Mouse (Mus musculus): ENCODE measurements around the gene A1cf.

Gene A1cf

GRCm38 (mm10) chr19:31868521-31868920 lies at the start of gene A1cf:
A1cf (plus strand) TSS chr19:31868764.
- peak; percentile 42 to 83 for DNase-seq

- DNase-seq: no peak
These were observed 34.3 kb upstream of the A1cf start for GRCm38 (mm10) chr19:31834250-31834649.

DNA sequence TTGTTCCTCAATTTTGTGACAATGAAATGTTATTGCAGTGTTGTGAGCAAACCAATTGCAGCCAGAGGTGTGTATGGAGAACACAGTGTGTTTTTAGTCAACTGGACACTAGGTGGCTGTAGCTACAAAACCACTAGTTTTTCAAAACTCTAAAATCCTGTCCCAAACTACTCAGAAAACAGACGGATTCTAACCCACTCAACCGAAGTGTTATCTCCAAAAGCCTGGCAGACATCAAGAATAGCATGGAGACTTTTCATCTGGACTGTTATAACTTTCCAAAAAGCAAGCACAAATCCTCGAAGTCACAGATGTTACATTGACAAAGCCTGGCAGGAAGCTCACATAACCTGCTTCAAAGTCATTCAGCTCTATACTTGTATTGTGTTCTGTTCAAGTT lies 6.7 kb upstream of the A1cf start:
- DNase-seq: peak in 1 of 2 experiments; percentile 8

- DNase-seq: peak; percentile 38 to 57
These were observed 5.9 kb upstream of the A1cf start for GRCm38 (mm10) chr19:31862512-31863249.

DNA sequence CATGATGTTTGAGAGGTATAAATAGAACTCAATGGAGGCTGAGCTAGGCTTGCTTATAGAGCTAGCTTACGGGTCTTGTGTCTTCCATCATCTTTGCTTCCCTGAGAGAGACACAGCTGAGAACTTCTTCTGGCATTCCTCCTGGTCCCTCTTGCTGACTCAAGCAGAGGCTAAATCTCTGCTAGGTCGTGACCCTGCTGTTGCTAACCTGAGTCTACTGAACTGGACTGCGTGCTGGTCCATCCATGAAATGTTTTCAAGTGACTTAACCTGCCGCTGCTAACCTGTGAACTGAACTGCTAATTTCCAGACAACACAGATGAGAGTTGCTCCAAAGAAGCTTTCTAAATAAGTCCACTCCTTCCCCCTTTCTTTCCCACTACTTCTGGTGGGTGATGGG lies 3.1 kb upstream of the A1cf start:
- DNase-seq: peak; percentile 48 to 67

- DNase-seq: peak in 1 of 2 experiments; percentile 56
These were observed 488 bp upstream of the A1cf start for GRCm38 (mm10) chr19:31868076-31868475.

DNA sequence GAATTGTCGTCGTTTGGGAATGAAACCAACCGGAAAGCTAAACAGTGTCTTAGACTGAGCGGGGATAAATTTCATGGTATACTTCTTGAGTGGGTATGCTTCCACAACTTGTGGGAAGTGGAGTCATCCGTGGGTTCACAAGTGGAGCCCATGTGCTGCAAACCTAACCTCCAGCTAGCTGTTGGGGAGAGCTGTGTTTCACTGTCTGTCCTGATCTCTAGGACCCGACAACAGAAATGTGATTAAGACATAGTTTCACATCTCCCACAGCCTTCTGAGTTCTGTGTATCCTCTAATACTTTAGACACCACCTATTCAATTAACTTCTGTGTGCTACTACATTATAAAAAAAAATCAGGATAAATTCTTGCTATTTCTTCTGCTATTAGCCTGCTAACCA lies 407 bp downstream of the A1cf start:
- peak in 1 of 2 experiments; percentile 5 for DNase-seq

DNA sequence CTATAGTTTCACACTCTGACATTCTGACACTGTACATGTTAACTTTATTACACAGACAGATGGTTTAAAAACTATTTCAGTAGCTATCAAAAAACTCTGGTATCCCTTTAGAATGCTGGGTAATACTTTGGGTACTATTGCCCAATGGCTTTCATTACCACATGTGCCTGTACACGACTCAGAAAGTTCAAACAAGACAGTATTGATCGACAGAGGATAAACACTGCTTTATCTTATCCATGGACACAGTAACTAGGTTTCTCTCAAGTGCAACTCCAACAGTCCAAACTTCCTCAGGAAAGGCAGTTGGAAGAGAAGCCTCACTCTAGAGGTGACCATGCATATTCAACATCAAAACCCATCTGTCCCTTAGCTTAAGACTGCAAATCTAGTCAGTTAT lies 2.8 kb downstream of the A1cf start:
- no peak for DNase-seq

GRCm38 (mm10) chr19:31877968-31878367 lies 9.4 kb downstream of the A1cf start:
- DNase-seq: no peak

GRCm38 (mm10) chr19:31884594-31884993 lies 16.0 kb downstream of the A1cf start:
- no peak for DNase-seq

- no peak for DNase-seq
These were observed 18.7 kb downstream of the A1cf start for GRCm38 (mm10) chr19:31887275-31887674.

GRCm38 (mm10) chr19:31889988-31890387 lies 21.4 kb downstream of the A1cf start:
- no peak for DNase-seq

DNA sequence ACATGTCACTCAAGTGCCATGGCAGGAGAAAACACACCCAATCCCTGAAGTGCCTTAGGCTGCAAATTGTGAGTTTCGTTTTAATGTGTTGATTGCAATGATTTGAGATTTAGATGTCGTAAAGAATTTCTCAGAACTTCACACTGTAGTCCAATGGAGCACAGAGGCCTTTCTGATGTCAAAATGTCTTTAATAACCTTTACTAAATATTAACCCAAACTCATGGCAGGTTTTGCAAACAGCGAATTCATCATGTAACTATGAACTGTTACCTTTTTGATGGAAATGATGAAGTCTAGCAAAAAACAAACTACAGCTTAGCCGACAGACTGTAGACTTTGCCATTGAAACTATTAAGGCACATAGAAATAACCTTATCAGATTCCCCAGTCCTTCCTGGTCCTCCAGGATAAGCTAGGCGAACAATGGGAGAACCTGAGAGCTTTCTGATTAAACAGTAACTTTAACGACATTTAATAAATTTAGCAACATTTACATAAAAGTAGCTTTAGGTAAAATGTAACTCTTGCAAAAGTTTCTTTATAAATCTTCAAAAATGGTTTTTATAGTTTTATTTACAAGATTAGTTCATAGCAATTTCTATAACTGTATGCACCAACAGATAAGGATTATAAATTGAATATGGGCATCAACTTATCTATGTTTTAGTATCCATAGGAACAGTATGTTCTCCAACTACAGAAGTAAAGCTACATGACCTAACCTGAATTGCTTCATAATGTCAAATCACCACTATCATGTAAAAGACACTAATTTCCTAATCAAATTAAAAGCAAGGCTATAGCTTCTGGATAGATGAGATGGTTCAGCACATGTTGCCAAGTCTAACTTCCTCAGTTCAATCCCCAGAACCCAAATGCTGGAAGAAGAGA lies 22.7 kb downstream of the A1cf start:
- no peak for DNase-seq

GRCm38 (mm10) chr19:31895971-31896370 lies 27.4 kb downstream of the A1cf start:
- no peak for DNase-seq

GRCm38 (mm10) chr19:31896711-31897110 lies 28.1 kb downstream of the A1cf start:
- DNase-seq: no peak

DNA sequence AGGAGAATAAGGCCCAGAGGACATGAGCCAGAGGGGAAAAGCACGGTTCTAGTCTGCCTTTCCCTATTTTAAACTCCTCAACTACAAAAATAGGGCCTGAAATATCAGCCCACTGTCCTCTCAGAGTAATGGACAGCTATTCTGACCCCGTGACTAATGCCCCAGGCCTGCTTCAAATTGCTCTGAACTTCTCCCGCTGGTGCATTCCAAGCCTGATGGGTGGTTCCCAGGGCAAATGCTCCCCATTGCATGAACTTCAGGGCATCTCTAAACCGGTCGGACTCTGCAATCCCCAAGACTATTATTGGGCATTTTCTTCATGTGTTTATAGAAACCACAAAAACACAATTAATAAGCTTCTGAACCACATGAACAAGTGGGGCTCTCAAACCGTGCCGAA lies 37.1 kb downstream of the A1cf start:
- DNase-seq: no peak

GRCm38 (mm10) chr19:31910423-31910822 lies 41.9 kb downstream of the A1cf start:
- DNase-seq: no peak

DNA sequence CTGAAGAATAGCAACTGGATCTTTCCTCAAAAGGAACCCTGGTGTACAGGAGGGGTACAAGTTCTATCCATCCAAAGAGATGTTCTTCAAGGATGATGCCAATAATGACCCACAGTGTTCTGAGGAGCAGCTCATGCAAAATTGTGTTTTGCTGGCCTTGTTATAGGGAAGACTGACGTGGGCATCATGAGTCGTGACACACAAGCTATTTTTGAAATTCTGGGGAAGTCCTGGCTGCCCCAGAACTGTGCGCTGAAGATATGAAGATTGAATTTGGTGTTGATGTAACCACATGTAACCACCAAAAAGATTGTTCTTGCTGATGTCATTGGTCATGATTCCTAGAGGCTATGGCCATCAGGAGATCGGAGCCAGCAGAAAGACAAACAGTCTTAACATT lies 45.4 kb downstream of the A1cf start:
- DNase-seq: no peak

DNA sequence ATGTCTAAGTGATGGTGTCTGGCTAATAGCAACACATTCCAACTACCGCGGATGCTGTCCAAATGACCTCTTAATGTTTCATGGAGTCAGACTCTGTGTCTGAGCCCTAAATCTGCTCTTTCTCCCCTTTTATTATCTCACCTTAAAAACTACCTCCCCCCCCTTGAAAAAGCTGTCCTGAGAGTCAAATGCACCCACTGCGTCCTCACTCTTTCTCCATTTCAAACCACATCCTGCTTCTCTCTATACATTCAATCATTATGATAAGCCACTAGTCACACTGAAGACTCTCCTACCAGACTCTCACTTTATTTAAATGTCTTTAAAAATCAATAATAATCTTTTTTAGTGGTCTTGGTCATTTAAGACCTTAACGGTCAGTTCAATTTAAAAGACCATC lies 51.8 kb downstream of the A1cf start:
- DNase-seq: no peak

DNA sequence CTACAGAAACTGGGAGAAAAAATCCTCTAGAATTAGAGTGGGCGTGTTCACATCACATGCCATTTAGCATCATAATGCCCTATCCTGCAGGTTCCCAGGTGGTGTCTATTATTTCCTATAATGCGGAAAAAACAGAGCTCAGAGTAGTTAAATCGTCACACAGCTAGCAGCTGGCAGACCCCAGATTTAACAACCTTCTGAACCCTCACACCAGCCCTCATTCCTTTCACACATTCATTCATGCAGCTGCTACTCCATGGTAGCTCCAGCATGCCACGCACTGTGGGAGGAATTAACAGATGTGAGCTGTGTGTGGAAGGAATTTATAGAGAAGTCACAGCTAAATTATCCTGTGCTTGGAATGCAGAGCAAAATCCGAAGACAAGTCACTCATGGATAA lies 53.3 kb downstream of the A1cf start:
- DNase-seq: no peak

GRCm38 (mm10) chr19:31923615-31924352 lies 55.2 kb downstream of the A1cf start:
- peak in 1 of 2 experiments; percentile 59 for DNase-seq

- no peak for DNase-seq
These were observed 82.4 kb downstream of the A1cf start for GRCm38 (mm10) chr19:31950793-31951489.

DNA sequence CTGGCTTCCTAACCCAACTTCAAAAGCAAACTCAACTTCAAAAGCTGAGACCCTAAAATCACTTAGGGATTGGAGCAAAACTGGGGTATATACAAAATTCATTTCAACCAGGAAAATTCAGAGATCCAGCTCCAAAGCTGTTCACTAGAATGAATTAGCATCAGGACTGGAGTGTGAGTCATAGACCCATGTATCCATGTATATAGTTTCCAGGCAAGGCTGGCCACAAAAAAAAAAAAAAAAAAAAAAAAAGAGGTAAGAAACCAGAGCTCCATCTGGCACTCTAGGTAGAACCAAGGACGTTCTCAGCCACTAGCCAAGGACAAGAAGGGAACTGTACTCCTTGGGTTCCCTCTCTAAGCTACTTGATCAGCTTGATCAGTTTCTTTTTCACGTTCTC lies 85.2 kb downstream of the A1cf start:
- no peak for DNase-seq

Data from kidney, postnatal 36 days (tissue).